Mouse (Mus musculus): ENCODE data around the gene Gm15517. TPM values are rescaled to one million over a fixed set of nuclear protein-coding genes. Genes with fewer than 3 reads are reported as not detected.

Gene Gm15517
- polyA plus RNA-seq, 1 experiment from 2014 or later, result not detected

Other genes with a start within 250 kb of the Gm15517 start
- not detected in 2 replicates for gene Klk1b26, start 249.3 kb upstream of the Gm15517 start, polyA plus RNA-seq (2016; fragmentation: Nextera tagmentation; extraction: Ambion mirVana)
- gene Klk1b27, start 209.2 kb upstream of the Gm15517 start, polyA plus RNA-seq (2016; fragmentation: Nextera tagmentation; extraction: Ambion mirVana), result not detected in 2 replicates
- gene Klk1b21, start 159.1 kb upstream of the Gm15517 start, polyA plus RNA-seq (2016; fragmentation: Nextera tagmentation; extraction: Ambion mirVana), result not detected in 2 replicates
- gene Klk1b22, start 148.8 kb upstream of the Gm15517 start, polyA plus RNA-seq (2016; fragmentation: Nextera tagmentation; extraction: Ambion mirVana), result not detected in 2 replicates
- not detected in 2 replicates for gene Klk1b16, start 124.7 kb upstream of the Gm15517 start, polyA plus RNA-seq (2016; fragmentation: Nextera tagmentation; extraction: Ambion mirVana)
- gene Klk1b24, start 73.2 kb upstream of the Gm15517 start, polyA plus RNA-seq (2016; fragmentation: Nextera tagmentation; extraction: Ambion mirVana), result not detected in 2 replicates
- gene Klk1b3, start 63.3 kb upstream of the Gm15517 start, polyA plus RNA-seq (2016; fragmentation: Nextera tagmentation; extraction: Ambion mirVana), result not detected in 2 replicates
- not detected in 2 replicates for gene Klk1b4, start 54.0 kb upstream of the Gm15517 start, polyA plus RNA-seq (2016; fragmentation: Nextera tagmentation; extraction: Ambion mirVana)
- gene Klk1b5, start 45.5 kb upstream of the Gm15517 start, polyA plus RNA-seq (2016; fragmentation: Nextera tagmentation; extraction: Ambion mirVana), result not detected in 2 replicates
- not detected in 2 replicates for gene Klk1, start 36.1 kb upstream of the Gm15517 start, polyA plus RNA-seq (2016; fragmentation: Nextera tagmentation; extraction: Ambion mirVana)
- gene Gm36864, start 25.3 kb upstream of the Gm15517 start, polyA plus RNA-seq (2016; fragmentation: Nextera tagmentation; extraction: Ambion mirVana), result 0.08 TPM in 1 of 2 replicates, not detected in the other
- 1.8 and 1.9 TPM in 2 replicates for gene 1700028J19Rik, start 14.8 kb upstream of the Gm15517 start, polyA plus RNA-seq (2016; fragmentation: Nextera tagmentation; extraction: Ambion mirVana)
- gene 2410002F23Rik, start 14.7 kb upstream of the Gm15517 start, polyA plus RNA-seq (2016; fragmentation: Nextera tagmentation; extraction: Ambion mirVana), result 64.3 and 66.7 TPM in 2 replicates
- not detected in 2 replicates for gene Acp4, start 4.1 kb upstream of the Gm15517 start, polyA plus RNA-seq (2016; fragmentation: Nextera tagmentation; extraction: Ambion mirVana)
- gene Clec11a, start 45.5 kb downstream of the Gm15517 start, polyA plus RNA-seq (2016; fragmentation: Nextera tagmentation; extraction: Ambion mirVana), result 0.50 and 0.55 TPM in 2 replicates
- gene Shank1, start 48.8 kb downstream of the Gm15517 start, polyA plus RNA-seq (2016; fragmentation: Nextera tagmentation; extraction: Ambion mirVana), result 0.10 and 0.18 TPM in 2 replicates
- gene Syt3, start 122.7 kb downstream of the Gm15517 start, polyA plus RNA-seq (2016; fragmentation: Nextera tagmentation; extraction: Ambion mirVana), result 0.05 and 0.11 TPM in 2 replicates
- gene 1700008O03Rik, start 124.4 kb downstream of the Gm15517 start, polyA plus RNA-seq (2016; fragmentation: Nextera tagmentation; extraction: Ambion mirVana), result 0.38 TPM in 1 of 2 replicates, not detected in the other
- 0.07 TPM in 1 of 2 replicates, not detected in the other for gene Lrrc4b, start 167.6 kb downstream of the Gm15517 start, polyA plus RNA-seq (2016; fragmentation: Nextera tagmentation; extraction: Ambion mirVana)
- 5.5 and 6.4 TPM in 2 replicates for gene Aspdh, start 203.9 kb downstream of the Gm15517 start, polyA plus RNA-seq (2016; fragmentation: Nextera tagmentation; extraction: Ambion mirVana)
- 189 and 194 TPM in 2 replicates for gene Josd2, start 206.5 kb downstream of the Gm15517 start, polyA plus RNA-seq (2016; fragmentation: Nextera tagmentation; extraction: Ambion mirVana)
- 70.6 and 74.8 TPM in 2 replicates for gene Emc10, start 235.1 kb downstream of the Gm15517 start, polyA plus RNA-seq (2016; fragmentation: Nextera tagmentation; extraction: Ambion mirVana)
- gene Fam71e1, start 235.1 kb downstream of the Gm15517 start, polyA plus RNA-seq (2016; fragmentation: Nextera tagmentation; extraction: Ambion mirVana), result 2.8 and 3.3 TPM in 2 replicates

Measured in liver, embryonic 12.5 days (tissue).